In the genomic region with DNA sequence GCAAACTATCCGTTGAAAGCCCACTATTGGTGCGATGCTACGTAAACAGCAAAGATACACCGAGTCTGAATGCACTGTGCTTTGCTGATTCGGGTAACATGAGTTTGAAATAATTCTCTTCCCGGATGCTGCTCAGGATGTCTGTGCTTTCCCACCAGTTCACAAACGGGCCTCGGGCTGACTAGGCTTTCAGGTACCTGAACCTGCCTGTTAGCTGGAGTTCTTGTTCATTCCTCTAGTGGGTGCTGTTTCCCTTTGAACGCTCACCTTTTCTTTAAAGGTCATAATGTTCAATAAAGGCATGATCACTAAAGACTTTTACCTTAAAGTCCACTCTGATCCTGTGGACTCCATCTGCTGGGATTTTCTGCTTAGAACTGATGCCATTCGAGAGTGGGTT, we compare ENCODE assay signal across 10 mouse cellular contexts. TPM values are rescaled to one million over a fixed set of nuclear protein-coding genes. Genes with fewer than 3 reads are reported as not detected.
DNase-seq lines count a peak whose midpoint lies in the region; ATAC-seq lines count a peak whose summit lies in the region.
"Had no signal": no experiment of that assay in that cellular context is flagged by ENCODE, and none has a peak within 500 bp of the region (broad histone marks: within the 10 kb centered on the region; RNA-seq: fewer than 3 reads in every experiment).

No protein-coding gene starts in this region.

- H3K9me3 ChIP-seq in hindbrain, embryonic 11.5 days (ENCODE audit: control insufficient read depth, low read length), result no peaks in the 10 kb centered on the region
- H3K9me3 ChIP-seq: midbrain, embryonic 12.5 days had no signal

- no peak overlapping the region for H3K4me3 ChIP-seq in hindbrain, embryonic 11.5 days (ENCODE audit: low read depth, low read length)
- H3K4me3 ChIP-seq: midbrain, embryonic 12.5 days had no signal

- 91% methylated on average over 10 of the region's 10 CpGs for WGBS in hindbrain, embryonic 11.5 days

- H3K36me3 ChIP-seq in hindbrain, embryonic 11.5 days (ENCODE audit: control insufficient read depth, insufficient read depth, low read length), result peaks cover 18% of the 10 kb centered on the region

- H3K4me1 ChIP-seq in hindbrain, embryonic 11.5 days (replicated peaks; ENCODE audit: control insufficient read depth, insufficient read depth, low read length), result no peaks in the 10 kb centered on the region
- H3K4me1 ChIP-seq: midbrain, embryonic 12.5 days had no signal

- peak; percentile 39 to 49 for DNase-seq in cerebellum, adult 18-20 months
- DNase-seq in ovary, postnatal 14 days (ENCODE audit: low spot score), result peak; percentile 19
- no peak for DNase-seq in ovary, postnatal 36 days (ENCODE audit: low spot score)
- DNase-seq in heart, postnatal 4 days, result peak; percentile 37
- peak; percentile 26 to 52 for DNase-seq in spleen, postnatal 36 days (ENCODE audit: low spot score in 2 of 2)
- DNase-seq in hindbrain, embryonic 11.5 days (ENCODE audit: low spot score), result no peak
- DNase-seq in testis, postnatal 14 days (ENCODE audit: low spot score), result no peak

- no peak overlapping the region for H3K27ac ChIP-seq in hindbrain, embryonic 11.5 days (ENCODE audit: low read depth, low read length)
- H3K27ac ChIP-seq: midbrain, embryonic 12.5 days had no signal

- H3K4me2 ChIP-seq in hindbrain, embryonic 11.5 days (replicated peaks; ENCODE audit: low read depth, low read length), result no peak overlapping the region
- H3K4me2 ChIP-seq: midbrain, embryonic 12.5 days had no signal

- H3K27me3 ChIP-seq in hindbrain, embryonic 11.5 days (ENCODE audit: control insufficient read depth, insufficient read depth, low read length), result no peaks in the 10 kb centered on the region
- H3K27me3 ChIP-seq: midbrain, embryonic 12.5 days had no signal

- no peak overlapping the region for H3K9ac ChIP-seq in hindbrain, embryonic 11.5 days (ENCODE audit: low read depth, low read length)
- H3K9ac ChIP-seq: midbrain, embryonic 12.5 days had no signal

- no peak for ATAC-seq in cerebellum, adult (ENCODE audit: insufficient number of reproducible peaks, low FRiP score, low TSS enrichment)
- ATAC-seq in hindbrain, embryonic 11.5 days (ENCODE audit: low FRiP score), result no peak

RNA-seq across cellular contexts. Expression of a gene that starts 38.4 kb away (rescaled TPM):
- 1 to 10 TPM in 1 of 2 experiments, under 1 TPM in 1; 0.61 to 1.0 TPM for total RNA-seq in heart, postnatal 4 days (2021)
- not detected in 2 replicates for polyA plus RNA-seq in hindbrain, embryonic 11.5 days (2014; fragmentation: Nextera tagmentation; extraction: Ambion mirVana)
- polyA plus RNA-seq: heart, embryonic 14.5 days; midbrain, embryonic 12.5 days had no signal

RNA-seq across cellular contexts. Expression of a gene that starts 39.9 kb away (rescaled TPM):
- total RNA-seq in heart, postnatal 4 days (2021), result 10 to 100 TPM; 22.9 to 23.5 TPM
- polyA plus RNA-seq in hindbrain, embryonic 11.5 days (2014; fragmentation: Nextera tagmentation; extraction: Ambion mirVana), result 17.3 and 26.2 TPM in 2 replicates

RNA-seq across cellular contexts. Expression of a gene that starts 42.1 kb away (rescaled TPM):
- total RNA-seq in heart, postnatal 4 days (2021), result 1 to 10 TPM; 3.5 to 6.0 TPM
- polyA plus RNA-seq in hindbrain, embryonic 11.5 days (2014; fragmentation: Nextera tagmentation; extraction: Ambion mirVana), result 2.5 and 3.6 TPM in 2 replicates

Comparison
In these comparisons a context has a peak if more than half of its experiments do, and no peak if none do; other contexts are left out.
1. DNase-seq: peak in cerebellum, adult 18-20 months (2 of 2), ovary, postnatal 14 days (single experiment), heart, postnatal 4 days (single experiment) and spleen, postnatal 36 days (2 of 2); none in ovary, postnatal 36 days (single experiment), hindbrain, embryonic 11.5 days (single experiment) and testis, postnatal 14 days (single experiment).